Mouse (Mus musculus): ENCODE measurements at regions not wholly inside any gene's neighbourhood (a gene's known extent, or its start where the extent isn't known, plus 50 kb on each side); places are given as distances from the start of the nearest gene placed in this dataset.

GRCm38 (mm10) chr12:74389811-74390210, 73.6 kb upstream of the Gm11042 start:
- no peak overlapping the region for H3K9ac ChIP-seq
- no peak overlapping the region for H3K4me2 ChIP-seq
- no peak overlapping the region for H3K27ac ChIP-seq (replicated peaks)
- 63% methylated on average over 6 of the region's 6 CpGs for WGBS
- no peaks in the 10 kb centered on the region for H3K4me1 ChIP-seq
- H3K4me3 ChIP-seq: no peak overlapping the region
- no peaks in the 10 kb centered on the region for H3K9me3 ChIP-seq
- H3K27me3 ChIP-seq (replicated peaks): no peaks in the 10 kb centered on the region
- no peaks in the 10 kb centered on the region for H3K36me3 ChIP-seq
- ATAC-seq (ENCODE audit: extremely low read depth, insufficient number of reproducible peaks, low FRiP score, low TSS enrichment): no peak
